Mouse (Mus musculus) large intestine, adult 2 months (tissue): ENCODE results near the gene Prlr. TPM values are rescaled to one million over a fixed set of nuclear protein-coding genes. Genes with fewer than 3 reads are reported as not detected.

Source experiments
- DNase-seq: peaks from one replicate; pipeline ENCODE4 v3.0.0-alpha.2; 2012; ENCODE audit warnings: low read depth, low spot score
- WGBS: fragments of 180-500 bp; shearing (Covaris S2); methylation state at CpG from one replicate; pipeline ENCODE4 v1.1.7; 2018; 5-methylcytosine and 5-hydroxymethylcytosine counted together
- polyA plus RNA-seq: library from polyadenylated mRNA; depleted of rRNA; stranded (reverse); fragments of >200 nt; gene quantifications from 2 replicates; pipeline ENCODE4 v1.2.3, GENCODE M21; 2012; rRNA removed

Gene Prlr
- polyA plus RNA-seq, 1 experiment: 18.2 TPM

- WGBS: 80% methylated on average over 1 of the region's 1 CpGs
- no peak for DNase-seq
These were observed 129.4 kb downstream of the Prlr start for GRCm38 (mm10) chr15:10306461-10306860.

- no peak for DNase-seq
- 31% methylated on average over 5 of the region's 5 CpGs for WGBS
These were observed 134.8 kb downstream of the Prlr start for GRCm38 (mm10) chr15:10311826-10312225.

- peak; percentile 10 for DNase-seq
- WGBS: 47% methylated on average over 7 of the region's 7 CpGs
These were observed 136.8 kb downstream of the Prlr start for GRCm38 (mm10) chr15:10313522-10314455.

GRCm38 (mm10) chr15:10325080-10325479, 148.0 kb downstream of the Prlr start, which contains the start of gene Gm21973:
Gene Gm21973, plus strand, starts transcription at chr15:10325380.
- no peak for DNase-seq
- WGBS: 92% methylated on average over 2 of the region's 2 CpGs

- WGBS: 80% methylated on average over 3 of the region's 3 CpGs
- DNase-seq: no peak
These were observed 153.6 kb downstream of the Prlr start for GRCm38 (mm10) chr15:10330626-10331025.

GRCm38 (mm10) chr15:10332566-10332965, 155.5 kb downstream of the Prlr start:
- 70% methylated on average over 1 of the region's 1 CpGs for WGBS
- DNase-seq: no peak

- no peak for DNase-seq
- 73% methylated on average over 3 of the region's 3 CpGs for WGBS
These were observed 161.6 kb downstream of the Prlr start for GRCm38 (mm10) chr15:10338606-10339005.

GRCm38 (mm10) chr15:10347044-10347443, 170.0 kb downstream of the Prlr start:
- DNase-seq: no peak
- WGBS: 81% methylated on average over 6 of the region's 6 CpGs

GRCm38 (mm10) chr15:10358039-10358948, 181.3 kb downstream of the Prlr start, which contains the start of gene Agxt2:
Gene Agxt2, plus strand, starts transcription at chr15:10358532.
- WGBS: 38% methylated on average over 9 of the region's 9 CpGs
- peak; percentile 3 for DNase-seq

- WGBS: 80% methylated on average over 2 of the region's 2 CpGs
- DNase-seq: no peak
These were observed 189.3 kb downstream of the Prlr start for GRCm38 (mm10) chr15:10366331-10366730.

- WGBS: 23% methylated on average over 3 of the region's 3 CpGs
- no peak for DNase-seq
These were observed 198.4 kb downstream of the Prlr start for GRCm38 (mm10) chr15:10375404-10375803.

GRCm38 (mm10) chr15:10378338-10378959, 201.4 kb downstream of the Prlr start:
- WGBS: 76% methylated on average over 4 of the region's 4 CpGs
- no peak for DNase-seq

GRCm38 (mm10) chr15:10379757-10380458, 202.9 kb downstream of the Prlr start:
- 84% methylated on average over 3 of the region's 3 CpGs for whole genome bisulfite sequencing
- DNase-seq: no peak

- no peak for DNase-seq
- WGBS: 65% methylated on average over 2 of the region's 2 CpGs
These were observed 210.2 kb downstream of the Prlr start for GRCm38 (mm10) chr15:10387263-10387662.

Other genes starting within 250 kb of the Prlr start
- not detected in 2 replicates for gene Gm21973, start 148.1 kb downstream of the Prlr start, polyA plus RNA-seq
- 0.19 and 0.27 TPM in 2 replicates for gene Agxt2, start 181.3 kb downstream of the Prlr start, polyA plus RNA-seq